Mouse (Mus musculus) CD8-positive naive resting alpha-beta T cell, adult 2 months (primary cell): ENCODE results near the gene Klra3.
"Not testable (repeated sequence)": the region's sequence is repeated elsewhere in the genome, so short reads cannot be mapped to it uniquely, and the experiment has no call there.

ENCODE experiments used
- DNase-seq, 2 experiments: peaks; one replicate each; pipeline ENCODE4 v3.0.0; 2022; ENCODE audit warnings: low read depth in 2 of 2, low spot score in 2 of 2

Klra3 gene

DNA sequence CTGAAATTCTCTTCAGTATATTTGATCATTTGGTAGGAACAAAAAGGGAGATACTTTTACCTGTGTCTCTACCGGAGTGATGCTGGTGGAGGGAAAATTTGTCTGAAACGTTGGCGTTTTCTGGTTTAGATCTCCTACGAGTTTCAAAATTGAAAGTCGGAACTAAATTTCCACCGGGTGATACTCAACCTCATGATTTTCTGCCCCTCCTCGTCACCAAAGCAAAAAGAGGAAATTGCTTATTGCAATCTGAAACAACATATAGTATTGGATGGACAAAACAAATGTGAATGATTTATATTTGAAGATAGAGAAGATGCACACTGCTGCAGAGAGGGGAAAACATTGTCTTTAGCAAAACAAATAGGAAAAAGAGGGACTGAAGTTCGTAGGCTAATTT is at the start of gene Klra3:
Gene Klra3, minus strand, starts transcription at position 164 of the 400 bp plus-strand sequence.
- DNase-seq = no peak

DNA sequence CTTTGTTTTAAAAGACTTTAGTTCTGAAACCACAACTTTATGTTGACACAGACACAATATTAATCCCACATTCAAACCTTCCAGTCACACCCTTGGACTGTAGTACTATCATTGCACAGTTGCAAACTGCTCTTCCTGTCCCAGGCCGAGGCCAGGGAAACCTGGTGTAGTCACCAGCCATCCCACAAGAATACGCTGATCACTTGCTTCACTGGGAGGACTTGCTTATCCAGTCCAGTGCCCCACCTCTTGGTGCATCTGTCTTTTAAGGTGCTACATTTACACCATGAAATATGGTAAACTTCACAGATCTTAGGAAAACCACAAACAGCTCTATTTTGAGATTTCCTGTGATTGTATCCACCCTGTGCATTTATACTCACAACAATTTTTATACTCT is 49.4 kb upstream of the Klra3 start, which contains the start of gene Klra1:
Gene Klra1, minus strand, starts transcription at position 125 of the 400 bp plus-strand sequence.
- DNase-seq = no peak

DNA sequence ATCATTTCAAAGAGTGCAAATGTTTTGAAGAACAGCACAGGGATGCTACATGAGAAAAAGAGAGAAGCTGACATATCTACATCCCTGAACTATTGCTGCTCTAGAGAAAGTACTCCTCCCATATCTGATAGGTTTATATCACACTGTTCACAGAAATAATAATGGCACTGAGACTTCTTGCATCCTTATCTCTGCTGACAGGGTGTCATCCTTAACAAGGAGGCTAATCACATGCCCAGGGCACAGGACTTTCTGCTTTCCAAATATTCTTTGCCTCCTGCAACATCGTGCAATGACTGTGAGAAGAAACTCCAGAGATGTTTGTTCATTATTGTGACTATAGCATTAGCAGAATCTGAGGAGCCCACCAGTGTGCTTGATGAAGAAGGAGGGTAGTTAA is 48.4 kb upstream of the Klra3 start:
- no peak for DNase-seq

DNA sequence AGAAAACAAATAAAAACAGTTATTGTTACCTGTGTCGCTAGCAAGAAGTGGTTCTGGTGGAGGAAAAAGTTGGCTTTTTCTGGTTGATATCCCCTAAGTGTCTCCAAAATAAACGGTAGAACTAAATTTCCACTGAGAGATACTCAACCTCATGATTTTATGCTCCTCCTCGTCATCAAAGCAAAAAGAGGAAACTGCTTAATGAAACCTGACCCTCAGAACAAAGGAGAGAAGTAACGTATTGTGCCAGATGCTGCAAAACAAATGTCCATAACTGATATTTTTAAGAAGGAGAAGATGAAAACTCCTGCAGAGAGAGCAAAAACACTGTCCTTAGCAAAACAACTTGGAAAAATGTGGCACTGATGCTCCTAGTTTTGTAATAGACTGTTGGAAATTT is 45.0 kb upstream of the Klra3 start:
- DNase-seq = no peak

DNA sequence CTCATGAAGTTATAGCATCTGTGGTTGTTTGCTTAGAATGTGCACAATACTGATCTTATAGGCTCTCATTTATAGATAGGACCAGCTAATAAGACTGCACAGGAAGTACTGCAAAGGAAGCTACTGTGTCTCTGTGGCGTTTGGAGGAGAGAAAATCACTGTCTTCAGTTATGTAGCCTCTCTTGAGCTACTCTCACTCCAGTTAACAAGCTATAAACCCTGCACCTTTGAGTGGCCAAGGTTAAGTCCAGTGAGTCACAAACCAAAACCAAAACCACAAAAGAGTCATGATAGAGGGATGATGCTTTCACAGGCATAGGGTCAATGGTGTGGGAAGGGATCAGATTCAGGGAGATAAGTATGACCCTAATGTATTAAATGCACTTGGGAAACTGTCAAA is 8.0 kb upstream of the Klra3 start:
- DNase-seq = not testable (repeated sequence)

DNA sequence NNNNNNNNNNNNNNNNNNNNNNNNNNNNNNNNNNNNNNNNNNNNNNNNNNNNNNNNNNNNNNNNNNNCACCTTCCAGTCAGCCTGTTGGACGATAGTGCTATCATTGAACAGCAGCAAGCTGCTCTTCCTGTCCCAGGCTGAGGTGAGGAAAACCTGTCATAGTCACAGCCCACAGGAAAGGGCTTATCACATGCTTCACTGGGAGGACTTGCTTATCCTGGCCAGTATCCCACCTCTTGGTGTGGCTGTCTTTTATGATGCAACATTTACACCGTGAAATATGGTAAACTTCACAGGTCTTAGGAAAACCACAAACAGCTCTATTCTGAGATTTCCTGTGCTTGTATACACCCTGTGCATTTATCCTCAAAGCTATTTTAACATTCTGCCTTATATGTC is 4.6 kb upstream of the Klra3 start:
- not testable (repeated sequence) for DNase-seq

DNA sequence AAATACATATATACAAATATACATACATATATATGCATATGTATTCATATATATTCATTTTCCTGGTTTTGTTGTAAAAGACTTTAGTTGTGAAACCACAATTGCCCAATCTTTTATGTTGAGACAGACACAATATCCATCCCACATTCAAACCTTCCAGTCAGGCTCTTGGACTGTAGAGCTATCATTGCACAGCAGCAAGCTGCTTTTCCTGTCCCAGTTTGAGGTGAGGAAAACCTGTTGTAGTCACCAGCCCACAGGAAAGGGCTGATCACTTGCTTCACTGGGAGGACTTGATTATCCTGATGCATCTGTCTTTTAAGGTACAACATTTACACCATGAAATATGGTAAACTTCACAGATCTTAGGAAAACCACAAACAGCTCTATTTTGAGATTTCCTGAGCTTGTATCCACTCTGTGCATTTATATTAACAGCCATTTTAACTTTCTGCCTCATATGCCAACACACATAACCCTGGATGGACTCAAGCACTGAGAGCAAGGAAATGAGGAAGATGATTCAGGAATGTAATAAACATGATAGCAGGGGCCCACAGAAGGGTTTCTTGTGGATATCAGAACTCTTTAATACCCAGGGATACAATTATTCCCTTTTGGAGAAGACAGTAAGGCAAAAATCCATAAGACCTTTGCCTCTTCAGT is 49.3 kb downstream of the Klra3 start:
- DNase-seq = no peak

DNA sequence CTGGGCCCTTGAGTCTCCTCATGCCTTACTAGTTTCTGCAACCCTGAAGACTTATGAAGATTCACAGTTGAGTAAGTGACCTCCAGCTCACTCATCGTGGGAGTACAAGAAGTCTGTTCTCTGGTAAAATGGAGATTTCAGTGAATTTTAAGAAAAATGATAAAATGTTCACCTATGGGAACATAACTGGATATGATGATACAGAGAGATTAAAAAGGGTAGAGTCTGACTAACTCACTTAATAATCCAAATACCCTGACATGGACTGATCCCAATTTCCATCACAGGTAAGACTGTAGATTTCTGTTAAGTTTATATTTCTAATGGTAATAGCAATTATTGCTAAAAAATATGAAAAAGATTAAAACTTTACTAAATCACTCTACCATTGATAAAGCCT is 55.5 kb downstream of the Klra3 start, which contains the start of gene Klra10:
Gene Klra10, minus strand, starts transcription at position 101 of the 400 bp plus-strand sequence.
- not testable (repeated sequence) for DNase-seq
